Mouse (Mus musculus): Measurements from ENCODE around the gene Dis3l. TPM values are rescaled to one million over a fixed set of nuclear protein-coding genes. Genes with fewer than 3 reads are reported as not detected.

Gene Dis3l
- polyA plus RNA-seq, 1 experiment from 2014 or later = 18.2 TPM

- H3K27me3 ChIP-seq (replicated peaks; ENCODE audit: control insufficient read depth, insufficient read depth, low read length) = no peaks in the 10 kb centered on the region
- peaks cover 9% of the 10 kb centered on the region for H3K4me1 ChIP-seq (replicated peaks; ENCODE audit: control insufficient read depth, insufficient read depth, low read length)
- H3K4me2 ChIP-seq = peak overlapping the region; percentile 92
- peak overlapping the region; percentile 98 for H3K27ac ChIP-seq (ENCODE audit: low read depth, low read length)
- DNase-seq (ENCODE audit: low spot score) (peak; percentile 87), ATAC-seq (replicated peaks; ENCODE audit: low FRiP score) (peak; percentile 86)
- H3K9me3 ChIP-seq (ENCODE audit: control insufficient read depth, low read length) = no peaks in the 10 kb centered on the region
- WGBS = under 1% methylated on average over 85 of the region's 85 CpGs
- H3K36me3 ChIP-seq (ENCODE audit: control insufficient read depth, insufficient read depth, low read length) = 0 out of 2 replicates have a peak, but pooled peaks cover 5% of the 10 kb centered on the region
- H3K9ac ChIP-seq (ENCODE audit: low read depth, low read length) = peak overlapping the region; percentile 99
- peak overlapping the region; percentile 82 for H3K4me3 ChIP-seq (ENCODE audit: low read depth, low read length)
These were observed 486 bp downstream of the Dis3l start for GRCm38 (mm10) chr9:64340351-64341253.

GRCm38 (mm10) chr9:64339361-64339760 is 1.7 kb downstream of the Dis3l start:
- ATAC-seq (replicated peaks; ENCODE audit: low FRiP score) = no peak
- H3K4me1 ChIP-seq (replicated peaks; ENCODE audit: control insufficient read depth, insufficient read depth, low read length) = peaks cover 9% of the 10 kb centered on the region
- 61% methylated on average over 8 of the region's 8 CpGs for WGBS
- H3K9ac ChIP-seq (ENCODE audit: low read depth, low read length) = no peak overlapping the region
- H3K36me3 ChIP-seq (ENCODE audit: control insufficient read depth, insufficient read depth, low read length) = 0 out of 2 replicates have a peak, but pooled peaks cover 5% of the 10 kb centered on the region
- peak overlapping the region; percentile 92 for H3K4me2 ChIP-seq
- H3K27me3 ChIP-seq (replicated peaks; ENCODE audit: control insufficient read depth, insufficient read depth, low read length) = no peaks in the 10 kb centered on the region
- DNase-seq (ENCODE audit: low spot score) = no peak
- no peaks in the 10 kb centered on the region for H3K9me3 ChIP-seq (ENCODE audit: control insufficient read depth, low read length)
- H3K27ac ChIP-seq (ENCODE audit: low read depth, low read length) = no peak overlapping the region
- H3K4me3 ChIP-seq (ENCODE audit: low read depth, low read length) = peak overlapping the region; percentile 82; the same call in 1 of the 2 replicates

DNA sequence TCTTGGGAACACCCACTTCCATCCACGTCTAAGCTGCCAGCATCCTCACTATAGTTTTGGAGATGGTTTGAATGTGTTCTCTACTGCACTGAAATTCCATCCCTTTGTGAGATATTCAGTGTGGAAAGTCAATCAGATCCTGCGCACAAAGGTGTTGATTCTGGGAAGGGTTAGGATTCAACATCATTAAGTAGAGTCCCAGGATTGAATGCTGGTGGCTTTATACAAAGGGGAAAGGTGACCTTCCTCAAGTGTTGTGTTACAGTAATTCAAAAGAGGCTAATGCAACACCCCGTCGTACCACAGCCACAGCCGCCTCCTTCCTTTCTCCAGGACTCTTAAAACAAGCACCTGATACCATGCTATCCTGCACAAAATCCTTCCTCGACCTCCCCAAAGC is 5.3 kb downstream of the Dis3l start:
- WGBS = 87% methylated on average over 6 of the region's 6 CpGs
- Histone ChIP-seq H3K27ac (ENCODE audit: low read depth, low read length) (no peak overlapping the region), H3K4me2 (no peak overlapping the region), H3K36me3 (ENCODE audit: control insufficient read depth, insufficient read depth, low read length) (0 out of 2 replicates have a peak, but pooled peaks cover 7% of the 10 kb centered on the region), H3K9me3 (ENCODE audit: control insufficient read depth, low read length) (no peaks in the 10 kb centered on the region), H3K9ac (ENCODE audit: low read depth, low read length) (no peak overlapping the region), H3K4me3 (ENCODE audit: low read depth, low read length) (no peak overlapping the region), H3K4me1 (replicated peaks; ENCODE audit: control insufficient read depth, insufficient read depth, low read length) (peaks cover 9% of the 10 kb centered on the region), H3K27me3 (replicated peaks; ENCODE audit: control insufficient read depth, insufficient read depth, low read length) (no peaks in the 10 kb centered on the region)
- ATAC-seq (replicated peaks; ENCODE audit: low FRiP score) (no peak), DNase-seq (ENCODE audit: low spot score) (no peak)

- Histone ChIP-seq H3K27me3 (replicated peaks; ENCODE audit: control insufficient read depth, insufficient read depth, low read length) (no peaks in the 10 kb centered on the region), H3K9me3 (ENCODE audit: control insufficient read depth, low read length) (no peaks in the 10 kb centered on the region), H3K4me3 (ENCODE audit: low read depth, low read length) (no peak overlapping the region), H3K27ac (ENCODE audit: low read depth, low read length) (no peak overlapping the region), H3K36me3 (ENCODE audit: control insufficient read depth, insufficient read depth, low read length) (peaks cover 7% of the 10 kb centered on the region; the same call in 1 of the 2 replicates), H3K4me1 (replicated peaks; ENCODE audit: control insufficient read depth, insufficient read depth, low read length) (no peaks in the 10 kb centered on the region), H3K9ac (ENCODE audit: low read depth, low read length) (no peak overlapping the region), H3K4me2 (no peak overlapping the region)
- 91% methylated on average over 7 of the region's 7 CpGs for WGBS
- DNase-seq (ENCODE audit: low spot score) = no peak
- ATAC-seq (replicated peaks; ENCODE audit: low FRiP score) = no peak
These were observed 17.1 kb downstream of the Dis3l start for GRCm38 (mm10) chr9:64323976-64324375.

DNA sequence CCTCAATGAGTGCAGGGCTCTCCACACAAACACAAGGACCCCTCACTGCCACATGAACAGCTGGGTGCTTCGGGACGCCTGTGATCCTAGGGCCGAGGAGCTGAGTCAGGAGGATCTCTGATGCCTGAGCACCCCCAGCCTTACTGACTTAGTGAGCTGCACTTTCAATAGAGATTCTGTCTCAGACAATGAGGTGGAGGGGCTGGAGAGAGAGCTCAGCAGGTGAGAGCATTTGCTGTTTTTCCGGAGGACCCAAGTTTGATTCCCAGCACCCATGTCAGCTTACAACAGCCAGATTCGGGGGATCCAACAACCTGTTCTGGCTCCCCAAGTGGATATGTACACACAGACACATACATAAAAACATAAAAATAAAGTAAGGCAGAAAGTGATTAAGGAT is 24.1 kb downstream of the Dis3l start:
- H3K27me3 ChIP-seq (replicated peaks; ENCODE audit: control insufficient read depth, insufficient read depth, low read length) = no peaks in the 10 kb centered on the region
- no peak overlapping the region for H3K4me2 ChIP-seq
- no peak overlapping the region for H3K9ac ChIP-seq (ENCODE audit: low read depth, low read length)
- DNase-seq (ENCODE audit: low spot score) = no peak
- H3K27ac ChIP-seq (ENCODE audit: low read depth, low read length) = no peak overlapping the region
- ATAC-seq (replicated peaks; ENCODE audit: low FRiP score) = no peak
- H3K4me1 ChIP-seq (replicated peaks; ENCODE audit: control insufficient read depth, insufficient read depth, low read length) = no peaks in the 10 kb centered on the region
- H3K36me3 ChIP-seq (ENCODE audit: control insufficient read depth, insufficient read depth, low read length) = peaks cover 15% of the 10 kb centered on the region; the same call in 1 of the 2 replicates
- no peaks in the 10 kb centered on the region for H3K9me3 ChIP-seq (ENCODE audit: control insufficient read depth, low read length)
- 93% methylated on average over 5 of the region's 5 CpGs for whole genome bisulfite sequencing
- no peak overlapping the region for H3K4me3 ChIP-seq (ENCODE audit: low read depth, low read length)

DNA sequence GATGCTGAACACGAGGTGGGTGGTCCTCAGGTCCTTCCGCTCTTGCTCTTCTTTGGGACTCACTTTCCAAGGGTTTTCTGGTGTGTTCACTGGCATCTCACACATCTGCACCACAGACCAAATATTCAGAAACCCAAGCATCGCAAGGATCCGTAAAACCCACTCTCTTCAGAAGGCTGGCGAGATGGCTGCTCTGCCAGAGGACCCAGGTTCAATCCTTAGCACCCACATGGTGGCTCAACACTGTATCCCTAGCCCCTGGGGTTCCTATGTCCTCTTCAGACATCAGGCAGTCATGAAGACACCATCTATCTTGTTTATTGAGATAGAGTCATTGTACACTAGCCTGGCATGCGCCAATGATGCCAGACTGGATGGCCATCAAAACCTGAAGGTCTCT is 26.4 kb downstream of the Dis3l start:
- no peak overlapping the region for H3K27ac ChIP-seq (ENCODE audit: low read depth, low read length)
- no peak for ATAC-seq (replicated peaks; ENCODE audit: low FRiP score)
- H3K4me2 ChIP-seq = no peak overlapping the region
- no peak for DNase-seq (ENCODE audit: low spot score)
- WGBS = 95% methylated on average over 6 of the region's 6 CpGs
- no peaks in the 10 kb centered on the region for H3K27me3 ChIP-seq (replicated peaks; ENCODE audit: control insufficient read depth, insufficient read depth, low read length)
- H3K9ac ChIP-seq (ENCODE audit: low read depth, low read length) = no peak overlapping the region
- H3K9me3 ChIP-seq (ENCODE audit: control insufficient read depth, low read length) = no peaks in the 10 kb centered on the region
- H3K36me3 ChIP-seq (ENCODE audit: control insufficient read depth, insufficient read depth, low read length) = peaks cover 15% of the 10 kb centered on the region; the same call in 1 of the 2 replicates
- H3K4me3 ChIP-seq (ENCODE audit: low read depth, low read length) = no peak overlapping the region
- no peaks in the 10 kb centered on the region for H3K4me1 ChIP-seq (replicated peaks; ENCODE audit: control insufficient read depth, insufficient read depth, low read length)

GRCm38 (mm10) chr9:64312128-64312527 is 29.0 kb downstream of the Dis3l start:
- H3K4me3 ChIP-seq (ENCODE audit: low read depth, low read length) = no peak overlapping the region
- H3K27ac ChIP-seq (ENCODE audit: low read depth, low read length) = no peak overlapping the region
- WGBS = 46% methylated on average over 1 of the region's 1 CpGs
- peaks cover 13% of the 10 kb centered on the region; the same call in 1 of the 2 replicates for H3K36me3 ChIP-seq (ENCODE audit: control insufficient read depth, insufficient read depth, low read length)
- ATAC-seq (replicated peaks; ENCODE audit: low FRiP score) = no peak
- no peak overlapping the region for H3K4me2 ChIP-seq
- no peaks in the 10 kb centered on the region for H3K9me3 ChIP-seq (ENCODE audit: control insufficient read depth, low read length)
- no peak for DNase-seq (ENCODE audit: low spot score)
- H3K27me3 ChIP-seq (replicated peaks; ENCODE audit: control insufficient read depth, insufficient read depth, low read length) = no peaks in the 10 kb centered on the region
- H3K4me1 ChIP-seq (replicated peaks; ENCODE audit: control insufficient read depth, insufficient read depth, low read length) = no peaks in the 10 kb centered on the region
- H3K9ac ChIP-seq (ENCODE audit: low read depth, low read length) = no peak overlapping the region

DNA sequence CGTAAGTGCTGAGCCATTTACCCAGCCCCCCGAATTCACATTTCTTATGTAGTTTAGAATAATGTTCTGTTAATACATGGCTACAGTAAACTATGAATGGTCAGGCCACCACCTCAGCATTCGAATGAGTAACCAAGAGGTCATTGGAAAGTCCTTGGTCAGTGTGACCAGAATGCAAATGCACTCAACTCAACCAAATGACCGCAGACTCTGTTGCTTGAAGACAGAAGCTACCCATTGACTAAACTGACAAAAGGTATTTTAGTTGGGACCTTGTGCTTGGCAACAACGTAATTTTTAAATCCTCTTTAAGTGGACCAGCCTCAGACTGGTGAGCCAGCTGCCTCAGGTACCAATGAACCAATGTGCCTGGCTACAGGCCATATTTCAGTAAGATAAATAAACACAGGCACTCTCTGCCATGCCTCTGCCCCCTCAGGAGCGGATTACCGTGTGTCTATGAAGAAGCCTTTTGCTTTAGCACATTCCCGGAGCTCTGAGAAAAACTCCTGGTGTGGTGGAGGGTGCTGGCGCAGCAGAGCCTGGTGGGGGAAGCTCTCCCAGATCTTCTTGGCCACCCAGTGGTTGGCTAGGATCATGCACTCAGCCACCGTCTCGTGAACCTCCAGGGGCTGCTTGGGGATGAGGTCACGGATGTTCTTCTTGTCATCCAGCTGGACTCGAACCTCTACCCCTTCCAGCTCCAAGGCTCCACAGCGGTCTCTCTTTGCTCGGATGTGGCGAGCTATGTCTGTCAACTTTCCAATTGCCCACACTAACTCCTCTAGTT is 29.9 kb downstream of the Dis3l start:
- Histone ChIP-seq H3K4me1 (replicated peaks; ENCODE audit: control insufficient read depth, insufficient read depth, low read length) (no peaks in the 10 kb centered on the region), H3K9me3 (ENCODE audit: control insufficient read depth, low read length) (no peaks in the 10 kb centered on the region), H3K9ac (ENCODE audit: low read depth, low read length) (no peak overlapping the region), H3K27me3 (replicated peaks; ENCODE audit: control insufficient read depth, insufficient read depth, low read length) (no peaks in the 10 kb centered on the region), H3K4me2 (no peak overlapping the region), H3K4me3 (ENCODE audit: low read depth, low read length) (no peak overlapping the region), H3K27ac (ENCODE audit: low read depth, low read length) (no peak overlapping the region), H3K36me3 (ENCODE audit: control insufficient read depth, insufficient read depth, low read length) (peaks cover 9% of the 10 kb centered on the region; the same call in 1 of the 2 replicates)
- 81% methylated on average over 16 of the region's 16 CpGs for WGBS
- ATAC-seq (replicated peaks; ENCODE audit: low FRiP score) = no peak
- no peak for DNase-seq (ENCODE audit: low spot score)
